Mouse (Mus musculus) MEL (cell line): Measurements from ENCODE around the gene Lpxn.

ENCODE experiments used
- CTCF ChIP-seq, 3 experiments: IDR thresholded peaks in 2 of 3; conservative IDR thresholded peaks in 1 of 3; 2 replicates each; pipeline ENCODE4 v1.5.1; 2011 to 2012; ENCODE audit warnings: low read length in 3 of 3, low read depth in 2 of 3, mild to moderate bottlenecking in 2 of 3, improper control_type of control experiment in 1 of 3, inconsistent platforms in 1 of 3, mixed read lengths in 1 of 3, moderate library complexity in 1 of 3; ENCODE audit not compliant: control insufficient read depth in 1 of 3, insufficient read depth in 1 of 3, poor library complexity in 1 of 3, severe bottlenecking in 1 of 3
- E2F4 ChIP-seq: IDR thresholded peaks from 2 replicates; pipeline ENCODE4 v1.6.1; 2011; ENCODE audit warnings: low read depth, low read length, improper control_type of control experiment, borderline replicate concordance
- GATA1 ChIP-seq: IDR thresholded peaks from 2 replicates; pipeline ENCODE4 v1.6.1; 2011; ENCODE audit warnings: low read depth, low read length, improper control_type of control experiment
- HCFC1 ChIP-seq: IDR thresholded peaks from 2 replicates; pipeline ENCODE4 v1.6.1; 2012; ENCODE audit warnings: low read depth, mild to moderate bottlenecking, inconsistent platforms, low read length, improper control_type of control experiment, moderate library complexity
- MEF2A ChIP-seq: IDR thresholded peaks from 2 replicates; pipeline ENCODE4 v1.6.1; 2014; ENCODE audit warnings: low read depth, mild to moderate bottlenecking, inconsistent platforms, low read length, improper control_type of control experiment; ENCODE audit not compliant: poor library complexity, insufficient replicate concordance, severe bottlenecking; ENCODE audit errors: extremely low read depth
- POLR2AphosphoS2 ChIP-seq: IDR thresholded peaks from 2 replicates; pipeline ENCODE4 v1.6.1; 2011; ENCODE audit warnings: low read length, improper control_type of control experiment
- SIN3A ChIP-seq: IDR thresholded peaks from 2 replicates; pipeline ENCODE4 v1.6.1; 2012; ENCODE audit warnings: low read length, improper control_type of control experiment, inconsistent platforms
- TAL1 ChIP-seq: IDR thresholded peaks from 2 replicates; pipeline ENCODE4 v1.6.1; 2012; ENCODE audit warnings: mild to moderate bottlenecking, inconsistent platforms, low read length, moderate library complexity, mixed read lengths
- ZMIZ1 ChIP-seq: IDR thresholded peaks from 2 replicates; pipeline ENCODE4 v1.6.1; 2012; ENCODE audit warnings: low read depth, mild to moderate bottlenecking, inconsistent platforms, low read length, improper control_type of control experiment, moderate library complexity

DNA sequence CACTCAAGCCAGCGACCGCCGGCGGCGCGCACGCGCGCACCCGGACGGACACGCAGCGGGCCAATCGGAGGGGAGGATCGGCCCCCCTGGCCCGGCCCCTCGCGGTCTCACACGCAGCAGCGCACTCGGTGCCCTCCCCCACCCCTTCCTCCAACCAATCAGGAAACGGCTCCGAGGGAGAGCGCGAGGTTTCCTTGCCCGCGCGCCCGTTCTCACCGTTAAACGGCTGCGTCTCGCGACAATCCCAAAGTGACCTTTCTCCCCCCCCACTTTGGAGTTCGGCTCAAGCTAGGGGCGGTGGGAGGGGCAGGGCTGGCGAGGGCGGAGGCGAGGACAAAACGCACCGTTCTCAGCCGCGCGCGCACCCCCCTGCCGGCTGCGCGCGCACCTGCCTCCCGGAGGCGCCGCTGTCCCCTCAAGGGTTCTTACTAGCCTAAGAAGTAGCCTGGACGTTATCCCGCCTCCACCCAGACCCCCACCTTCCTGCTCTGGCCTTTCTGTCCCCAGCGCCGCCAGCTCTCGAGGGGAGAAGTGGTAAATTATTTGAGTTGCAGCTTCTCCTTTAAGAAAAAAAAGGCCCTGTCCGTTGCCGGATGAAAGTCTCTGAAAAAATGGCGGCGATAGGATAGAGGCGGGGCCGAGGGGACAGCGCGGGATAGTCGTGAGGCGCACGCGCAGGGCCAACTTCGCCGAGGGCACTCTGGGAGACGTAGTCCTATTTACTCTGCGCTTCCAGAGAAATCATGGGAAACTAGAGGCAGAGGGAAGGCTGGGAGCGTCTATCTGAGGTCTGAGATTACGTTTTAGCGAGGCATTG lies at the start of gene Lpxn, which contains the start of gene Zfp91:
- peak; percentile 58; the same call in 1 of the 2 replicates for TF ChIP-seq ZMIZ1
- no peak for TF ChIP-seq CTCF (IDR thresholded peaks at IDR 0.05 in 2 of 3, conservative IDR thresholded peaks at IDR 0.05 in 1 of 3; ENCODE audit: control insufficient read depth in 1 of 3, insufficient read depth in 1 of 3, low read depth in 2 of 3, low read length in 3 of 3, poor library complexity in 1 of 3, severe bottlenecking in 1 of 3)
- TF ChIP-seq GATA1 = no peak
- TF ChIP-seq SIN3A = peak; percentile 78
- TF ChIP-seq HCFC1 = peak; percentile 94
- peak; percentile 34; the same call in 1 of the 2 replicates for TF ChIP-seq POLR2AphosphoS2
- TF ChIP-seq TAL1 = no peak
- TF ChIP-seq MEF2A = no peak
- TF ChIP-seq E2F4 = peak; percentile 76
